Mouse (Mus musculus) gastrocnemius, adult 8-10 months (tissue): ENCODE data around the gene Tmem245. TPM values are rescaled to one million over a fixed set of nuclear protein-coding genes. Genes with fewer than 3 reads are reported as not detected.

Experiments used
- DNase-seq, 2 experiments: peaks; one replicate each; pipeline ENCODE4 v3.0.0; 2022; ENCODE audit warnings: low spot score in 2 of 2
- total RNA-seq, 4 experiments: library from RNA; stranded (reverse); gene quantifications; 2 replicates each; pipeline ENCODE4 v1.2.4; 2022

The Tmem245 gene
- 10 to 100 TPM; 19.8 to 22.6 (median 20.6) TPM for total RNA-seq

- DNase-seq = peak; percentile 88 to 92
Measured at GRCm38 (mm10) chr4:56946641-56947640, at the start of gene Tmem245. Gene Tmem245 (minus strand): TSS chr4:56947437.

GRCm38 (mm10) chr4:56993331-56993730, 46.1 kb upstream of the Tmem245 start:
- no peak for DNase-seq

GRCm38 (mm10) chr4:56991951-56992350, 44.7 kb upstream of the Tmem245 start:
- no peak for DNase-seq

GRCm38 (mm10) chr4:56990215-56990584, 43.0 kb upstream of the Tmem245 start, which contains the start of gene Frrs1l:
Gene Frrs1l (minus strand): TSS chr4:56990391.
- no peak for DNase-seq

- no peak for DNase-seq
Measured at GRCm38 (mm10) chr4:56989431-56990214, 42.4 kb upstream of the Tmem245 start.

- no peak for DNase-seq
Measured at GRCm38 (mm10) chr4:56965586-56966179, 18.4 kb upstream of the Tmem245 start.

GRCm38 (mm10) chr4:56963687-56964086, 16.4 kb upstream of the Tmem245 start:
- DNase-seq = no peak

- DNase-seq = no peak
Measured at GRCm38 (mm10) chr4:56961320-56961925, 14.2 kb upstream of the Tmem245 start.

GRCm38 (mm10) chr4:56957518-56957917, 10.3 kb upstream of the Tmem245 start:
- no peak for DNase-seq

- no peak for DNase-seq
Measured at GRCm38 (mm10) chr4:56953235-56953634, 6.0 kb upstream of the Tmem245 start.

GRCm38 (mm10) chr4:56951701-56952100, 4.5 kb upstream of the Tmem245 start:
- DNase-seq = no peak

GRCm38 (mm10) chr4:56949494-56949893, 2.3 kb upstream of the Tmem245 start:
- no peak for DNase-seq

- DNase-seq = no peak
Measured at GRCm38 (mm10) chr4:56946180-56946579, 1.1 kb downstream of the Tmem245 start.

- peak; percentile 18 to 48 for DNase-seq
Measured at GRCm38 (mm10) chr4:56944286-56944685, 3.0 kb downstream of the Tmem245 start.

GRCm38 (mm10) chr4:56943258-56943657, 4.0 kb downstream of the Tmem245 start:
- DNase-seq = no peak

- no peak for DNase-seq
Measured at GRCm38 (mm10) chr4:56942567-56942966, 4.7 kb downstream of the Tmem245 start.

GRCm38 (mm10) chr4:56941481-56941880, 5.8 kb downstream of the Tmem245 start:
- no peak for DNase-seq

GRCm38 (mm10) chr4:56937136-56937535, 10.1 kb downstream of the Tmem245 start:
- DNase-seq = no peak

GRCm38 (mm10) chr4:56935327-56935726, 11.9 kb downstream of the Tmem245 start:
- DNase-seq = no peak

GRCm38 (mm10) chr4:56933154-56933553, 14.1 kb downstream of the Tmem245 start:
- no peak for DNase-seq

GRCm38 (mm10) chr4:56932096-56932495, 15.1 kb downstream of the Tmem245 start:
- DNase-seq = no peak
